Mouse (Mus musculus) heart, adult 2 months (tissue): ENCODE measurements at regions not wholly inside any gene's neighbourhood (a gene's known extent, or its start where the extent isn't known, plus 50 kb on each side); places are given as distances from the start of the nearest gene placed in this dataset.

Experiments used
- DNase-seq, 2 experiments: peaks; one replicate each; pipeline ENCODE4 v3.0.0; 2021
- H3K27ac ChIP-seq: fragments of 200-600 bp; 2 replicates; pipeline ENCODE4 v1.8.1; 2022
- H3K27me3 ChIP-seq: fragments of 200-500 bp; 2 replicates; pipeline ENCODE4 v1.6.1; 2012; ENCODE audit warnings: mild to moderate bottlenecking, low read length, inconsistent platforms, mixed read lengths; ENCODE audit not compliant: control insufficient read depth, insufficient read depth
- H3K36me3 ChIP-seq: fragments of 200-500 bp; 2 replicates; pipeline ENCODE4 v1.6.1; 2012; ENCODE audit warnings: low read length, inconsistent platforms; ENCODE audit not compliant: control insufficient read depth, insufficient read depth
- H3K4me1 ChIP-seq: fragments of 200-500 bp; 2 replicates; pipeline ENCODE4 v1.6.1; 2011; ENCODE audit warnings: low read length; ENCODE audit not compliant: control insufficient read depth, insufficient read depth
- H3K4me3 ChIP-seq: fragments of 200-600 bp; 2 replicates; pipeline ENCODE4 v1.8.1; 2022
- H3K79me2 ChIP-seq: fragments of 200-500 bp; replicated peaks from 2 replicates; pipeline ENCODE4 v1.6.1; 2012; ENCODE audit warnings: mild to moderate bottlenecking, inconsistent platforms, low read length, moderate library complexity, mixed read lengths; ENCODE audit not compliant: control insufficient read depth, insufficient read depth
- H3K9ac ChIP-seq: fragments of 200-500 bp; 2 replicates; pipeline ENCODE4 v1.6.1; 2012; ENCODE audit warnings: low read depth, mild to moderate bottlenecking, control low read depth, inconsistent platforms, low read length, mixed read lengths
- CTCF ChIP-seq: fragments of 200-600 bp; IDR thresholded peaks from 2 replicates; pipeline ENCODE4 v1.8.1; 2022; ENCODE audit warnings: antibody characterized with exemption, mild to moderate bottlenecking, moderate library complexity
- EP300 ChIP-seq: fragments of 200-500 bp; IDR thresholded peaks from 2 replicates; pipeline ENCODE4 v1.6.1; 2011; ENCODE audit warnings: low read depth, low read length, control low read depth; ENCODE audit not compliant: insufficient read depth
- POLR2A ChIP-seq: fragments of 200-500 bp; IDR thresholded peaks from 2 replicates; pipeline ENCODE4 v1.6.1; 2011; ENCODE audit warnings: mild to moderate bottlenecking, low read depth, low read length, control low read depth; ENCODE audit not compliant: insufficient read depth
- WGBS: fragments of 180-500 bp; shearing (Covaris S2); methylation state at CpG from one replicate; pipeline ENCODE4 v1.1.7; 2018; 5-methylcytosine and 5-hydroxymethylcytosine counted together
- intact Hi-C: fragments of 180-260 bp; cut with DNase I; formaldehyde crosslinking; loops from one replicate; pipeline ENCODE4 v1.15.1; 2025

DNA sequence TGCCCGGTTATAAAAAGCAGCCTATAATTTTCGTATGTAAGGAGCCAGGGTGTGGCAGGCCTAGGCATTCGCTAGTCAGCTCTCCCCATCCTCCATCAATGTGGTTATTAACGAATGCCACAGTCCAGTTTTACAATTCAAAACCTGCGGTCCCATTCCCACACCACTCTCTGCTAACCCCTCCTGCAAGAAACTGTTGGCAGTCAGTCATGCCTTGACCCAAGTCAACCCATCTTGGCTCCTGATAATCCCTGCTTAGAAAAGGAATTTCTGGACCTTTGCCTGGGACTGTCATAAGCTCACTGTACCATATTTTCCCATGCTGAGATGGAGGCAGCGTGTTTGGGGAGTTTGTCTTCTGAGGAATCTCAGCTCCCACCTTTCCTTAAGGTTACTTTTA, 68.4 kb downstream of the Lao1 start:
- H3K79me2 ChIP-seq: no peaks in the 10 kb centered on the region
- no peak overlapping the region for H3K9ac ChIP-seq
- no peaks in the 10 kb centered on the region for H3K27me3 ChIP-seq
- intact Hi-C loops: no loop called here
- no peak overlapping the region for H3K4me3 ChIP-seq
- no peak overlapping the region for H3K27ac ChIP-seq
- no peaks in the 10 kb centered on the region for H3K4me1 ChIP-seq
- WGBS: 53% methylated on average over 6 of the region's 6 CpGs
- no peaks in the 10 kb centered on the region for H3K36me3 ChIP-seq
- TF ChIP-seq EP300: no peak
- no peak for TF ChIP-seq POLR2A
- no peak for TF ChIP-seq CTCF
- no peak for DNase-seq

GRCm38 (mm10) chr4:119030865-119031264, 69.5 kb downstream of the Lao1 start:
- Histone ChIP-seq H3K79me2 (no peaks in the 10 kb centered on the region), H3K9ac (no peak overlapping the region), H3K27ac (no peak overlapping the region), H3K27me3 (no peaks in the 10 kb centered on the region), H3K4me3 (no peak overlapping the region), H3K36me3 (no peaks in the 10 kb centered on the region), H3K4me1 (no peaks in the 10 kb centered on the region)
- intact Hi-C loops: no loop called here
- no peak for DNase-seq
- TF ChIP-seq EP300 (no peak), CTCF (no peak), POLR2A (no peak)
- WGBS: 71% methylated on average over 5 of the region's 5 CpGs

DNA sequence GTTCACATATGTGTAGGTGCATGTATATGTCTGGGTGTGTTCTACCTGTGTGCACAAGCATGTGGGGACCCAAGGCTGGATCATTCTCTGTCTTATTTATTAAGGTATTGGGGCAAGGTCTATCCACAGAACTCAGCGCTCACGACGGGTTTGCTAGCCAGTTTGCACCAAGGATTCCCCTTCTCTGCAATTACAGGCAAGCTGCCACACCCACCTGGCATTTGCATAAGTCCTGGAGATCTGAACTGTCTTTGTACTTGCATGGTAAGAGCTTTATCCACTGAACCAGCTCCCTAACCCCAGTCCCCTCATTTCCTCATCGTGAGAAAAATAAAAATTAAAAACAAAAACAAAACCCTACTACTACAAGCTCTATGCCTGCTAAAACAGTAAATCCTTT, 71.6 kb downstream of the Lao1 start:
- Histone ChIP-seq H3K9ac (no peak overlapping the region), H3K27me3 (no peaks in the 10 kb centered on the region), H3K79me2 (no peaks in the 10 kb centered on the region), H3K4me3 (no peak overlapping the region), H3K4me1 (no peaks in the 10 kb centered on the region), H3K27ac (no peak overlapping the region), H3K36me3 (no peaks in the 10 kb centered on the region)
- no peak for DNase-seq
- TF ChIP-seq EP300 (no peak), POLR2A (no peak), CTCF (no peak)
- intact Hi-C loops: no loop called here
- WGBS: 77% methylated on average over 4 of the region's 4 CpGs

DNA sequence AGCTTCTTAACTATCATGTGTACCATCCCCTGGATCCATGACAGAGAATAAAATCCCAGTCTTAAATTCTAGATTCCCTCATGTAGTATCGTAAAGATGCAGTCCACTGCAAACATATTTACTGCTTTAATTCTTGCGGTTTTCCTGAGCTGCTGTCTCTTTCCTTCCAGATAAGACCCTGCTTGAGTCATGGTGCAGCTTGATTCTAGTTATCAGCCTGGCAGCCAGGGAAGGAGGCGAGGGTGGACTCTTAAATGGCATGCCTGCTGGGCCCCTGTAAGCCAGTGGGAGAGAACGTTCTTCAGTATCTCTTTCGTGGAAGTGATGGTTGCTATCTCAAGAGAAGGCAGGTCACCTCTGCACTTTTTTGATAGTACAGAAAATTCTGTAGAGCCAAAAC, 71.9 kb upstream of the Slc2a1 start:
- WGBS: 45% methylated on average over 5 of the region's 5 CpGs
- Histone ChIP-seq H3K36me3 (no peaks in the 10 kb centered on the region), H3K79me2 (no peaks in the 10 kb centered on the region), H3K27me3 (no peaks in the 10 kb centered on the region), H3K9ac (no peak overlapping the region), H3K4me1 (no peaks in the 10 kb centered on the region), H3K27ac (no peak overlapping the region), H3K4me3 (no peak overlapping the region)
- DNase-seq: no peak
- no peak for TF ChIP-seq EP300
- TF ChIP-seq CTCF: no peak
- TF ChIP-seq POLR2A: no peak
- intact Hi-C loops: no loop called here

GRCm38 (mm10) chr4:119040041-119040440, 68.5 kb upstream of the Slc2a1 start:
- H3K9ac ChIP-seq: no peak overlapping the region
- DNase-seq: no peak
- no peaks in the 10 kb centered on the region for H3K4me1 ChIP-seq
- 92% methylated on average over 6 of the region's 6 CpGs for WGBS
- H3K79me2 ChIP-seq: no peaks in the 10 kb centered on the region
- no peaks in the 10 kb centered on the region for H3K36me3 ChIP-seq
- H3K27ac ChIP-seq: no peak overlapping the region
- intact Hi-C loops: no loop called here
- no peaks in the 10 kb centered on the region for H3K27me3 ChIP-seq
- H3K4me3 ChIP-seq: no peak overlapping the region
- TF ChIP-seq POLR2A (no peak), CTCF (no peak), EP300 (no peak)

DNA sequence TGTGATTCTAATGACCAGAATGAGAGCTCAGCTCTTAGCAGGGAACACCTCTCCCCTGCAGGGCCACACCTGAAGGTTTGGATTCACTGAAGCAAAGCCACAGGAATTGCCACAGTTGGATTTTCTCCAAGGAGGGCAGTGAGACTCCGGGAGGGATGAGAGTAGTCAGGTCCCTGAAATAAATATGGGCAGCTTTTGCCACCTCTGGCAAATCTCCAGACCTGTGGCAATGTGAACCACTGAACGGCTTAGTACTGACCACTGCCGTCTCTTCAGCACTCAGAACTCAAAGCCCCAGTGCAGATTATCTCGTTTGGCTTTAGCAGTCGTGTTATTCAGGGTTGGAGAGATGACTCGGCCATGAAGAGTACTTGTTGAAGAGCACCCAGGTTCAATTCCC, 66.9 kb upstream of the Slc2a1 start:
- no peaks in the 10 kb centered on the region for H3K36me3 ChIP-seq
- H3K79me2 ChIP-seq: no peaks in the 10 kb centered on the region
- no peaks in the 10 kb centered on the region for H3K27me3 ChIP-seq
- DNase-seq: peak in 1 of 2 experiments; percentile 10
- H3K27ac ChIP-seq: no peak overlapping the region
- no peak for TF ChIP-seq CTCF
- no peak for TF ChIP-seq POLR2A
- TF ChIP-seq EP300: no peak
- no peak overlapping the region for H3K9ac ChIP-seq
- H3K4me1 ChIP-seq: no peaks in the 10 kb centered on the region
- 57% methylated on average over 6 of the region's 6 CpGs for WGBS
- H3K4me3 ChIP-seq: no peak overlapping the region
- intact Hi-C loops: no loop called here
